Mouse (Mus musculus) frontal cortex, postnatal 14 days (tissue): ENCODE results near the gene Olfr124.

Experiments used
- DNase-seq, 2 experiments: peaks; one replicate each; pipeline ENCODE4 v3.0.0; 2022; ENCODE audit warnings: low spot score in 2 of 2

Gene Olfr124

GRCm38 (mm10) chr17:37799588-37799987, at the start of gene Olfr124:
Gene Olfr124 (plus strand): TSS chr17:37799888.
- no peak for DNase-seq

- no peak for DNase-seq
These were observed 31.4 kb upstream of the Olfr124 start, which contains the start of gene Olfr122 for GRCm38 (mm10) chr17:37768307-37768706. Gene Olfr122 (plus strand): TSS chr17:37768607.

- no peak for DNase-seq
These were observed 6.5 kb upstream of the Olfr124 start, which contains the start of gene Olfr123 for GRCm38 (mm10) chr17:37793229-37793628. Gene Olfr123 (plus strand): TSS chr17:37793529.

DNA sequence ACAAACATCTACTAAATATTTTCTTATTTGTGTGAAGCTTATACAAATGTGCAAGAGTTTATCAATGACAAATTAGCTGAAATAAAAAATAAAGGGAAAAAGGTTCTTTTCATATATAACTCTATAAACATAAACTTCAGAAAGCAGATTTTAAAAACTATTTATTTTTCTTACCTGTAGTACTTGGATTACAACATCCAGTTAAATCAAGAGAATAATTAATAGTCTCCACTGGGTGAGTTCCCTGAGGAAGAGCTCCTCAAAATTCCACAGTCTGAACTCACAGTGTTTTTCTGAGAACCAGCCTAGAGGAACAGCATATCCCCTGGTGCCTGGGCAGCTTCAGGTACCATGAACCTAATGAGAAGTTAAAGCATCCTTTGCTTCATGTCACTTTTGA, 33.0 kb downstream of the Olfr124 start, which contains the start of gene Olfr125:
Olfr125 (plus strand) TSS at position 301 of the 400 bp plus-strand sequence.
- no peak for DNase-seq

DNA sequence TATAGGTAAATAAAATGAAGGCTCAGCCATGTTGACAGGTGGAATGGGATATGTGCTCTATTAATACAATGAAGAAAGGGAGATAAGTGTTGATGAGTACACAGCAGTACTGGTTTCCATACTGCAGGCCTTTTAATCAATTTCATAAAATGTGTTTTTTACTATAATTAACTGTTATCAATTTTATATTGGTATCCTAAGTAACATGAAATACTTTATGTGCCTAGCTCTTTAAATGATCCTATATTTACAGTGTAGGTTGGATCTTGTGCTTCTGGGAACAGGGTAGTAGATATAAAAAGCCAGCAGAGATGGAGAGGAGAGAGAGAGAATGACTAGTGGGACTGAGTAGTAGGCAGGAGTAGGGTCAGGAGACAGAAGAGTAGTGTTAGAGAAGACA, 47.5 kb downstream of the Olfr124 start, which contains the start of gene Olfr126:
Olfr126 (plus strand) TSS at position 301 of the 400 bp plus-strand sequence.
- no peak for DNase-seq
